Mouse (Mus musculus) limb, embryonic 10.5 days (tissue): ENCODE measurements around the gene Matk. TPM values are rescaled to one million over a fixed set of nuclear protein-coding genes. Genes with fewer than 3 reads are reported as not detected.

ENCODE experiments used
- DNase-seq: peaks from one replicate; pipeline ENCODE4 v3.0.0-alpha.2; 2017; ENCODE audit warnings: low spot score
- H3K27ac ChIP-seq: fragments of 300-500 bp; sonication (generic); 2 replicates; pipeline ENCODE4 v1.5.1; 2016; ENCODE audit warnings: mild to moderate bottlenecking
- H3K27me3 ChIP-seq: fragments of 300-500 bp; sonication (generic); 2 replicates; pipeline ENCODE4 v1.6.1; 2016; ENCODE audit warnings: low read depth, mild to moderate bottlenecking; ENCODE audit not compliant: poor library complexity, severe bottlenecking
- H3K36me3 ChIP-seq: fragments of 300-500 bp; sonication (generic); 2 replicates; pipeline ENCODE4 v1.6.1; 2016; ENCODE audit warnings: mild to moderate bottlenecking, moderate library complexity
- H3K4me1 ChIP-seq: fragments of 300-500 bp; sonication (generic); 2 replicates; pipeline ENCODE4 v1.6.1; 2016
- H3K4me3 ChIP-seq: fragments of 300-500 bp; sonication (generic); 2 replicates; pipeline ENCODE4 v1.5.1; 2016; ENCODE audit warnings: mild to moderate bottlenecking, moderate library complexity
- H3K9me3 ChIP-seq: fragments of 300-500 bp; sonication (generic); replicated peaks from 2 replicates; pipeline ENCODE4 v1.6.1; 2016; ENCODE audit warnings: mild to moderate bottlenecking
- WGBS: fragments of 180-500 bp; shearing (Covaris S2); methylation state at CpG from one replicate; pipeline ENCODE4 v1.1.7; 2016; 5-methylcytosine and 5-hydroxymethylcytosine counted together
- polyA plus RNA-seq: library from polyadenylated mRNA; unstranded; fragments of >200 nt; fragmentation: Nextera tagmentation; extraction: Ambion mirVana; gene quantifications from 2 replicates; pipeline ENCODE4 v1.2.1, GENCODE M21; 2016

Gene Matk
- polyA plus RNA-seq, 1 experiment from 2014 or later = 3.0 TPM

DNA sequence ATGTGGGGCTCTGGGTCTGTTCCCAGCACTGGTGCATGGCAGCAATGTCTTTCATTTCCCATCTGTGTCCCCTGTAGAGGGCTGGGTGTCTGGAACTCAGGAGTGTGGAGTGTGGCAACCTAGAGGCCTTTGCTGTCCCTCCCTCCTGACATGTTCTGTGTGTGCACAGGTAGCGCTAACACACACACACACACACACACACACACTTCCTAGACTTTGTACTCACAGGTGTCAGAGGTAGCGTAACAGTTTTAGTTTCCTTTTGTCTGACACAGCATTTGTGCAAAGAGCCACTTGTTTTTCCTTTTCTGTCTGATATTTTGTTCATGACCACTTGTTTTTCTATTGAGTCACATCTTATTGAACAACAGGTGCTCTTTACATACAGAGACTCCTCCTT lies 4.9 kb upstream of the Matk start:
- Histone ChIP-seq H3K4me3 (no peak overlapping the region), H3K27me3 (peaks cover 50% of the 10 kb centered on the region), H3K27ac (no peak overlapping the region), H3K36me3 (no peaks in the 10 kb centered on the region), H3K4me1 (peaks cover 23% of the 10 kb centered on the region), H3K9me3 (no peaks in the 10 kb centered on the region)
- 98% methylated on average over 2 of the region's 2 CpGs for WGBS
- no peak for DNase-seq

DNA sequence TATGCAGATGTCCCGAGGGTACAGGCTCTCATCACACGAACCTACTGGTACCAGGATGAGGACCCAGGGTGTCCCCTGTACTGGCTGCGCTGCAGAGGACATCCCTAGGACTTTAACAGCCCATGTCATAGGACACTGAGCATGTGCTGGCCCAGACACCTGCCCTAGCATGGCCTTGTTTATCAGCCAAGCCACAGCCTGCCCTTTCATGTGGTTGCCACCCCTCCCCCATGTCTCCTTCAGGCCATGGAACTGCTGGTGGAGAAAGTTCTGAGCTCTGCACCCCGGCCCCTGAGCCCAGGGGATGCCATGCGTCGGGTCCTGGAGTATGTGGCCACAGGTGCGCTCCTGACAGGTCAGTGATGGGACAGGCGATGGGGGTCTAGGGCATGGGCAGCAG lies 3.3 kb upstream of the Matk start:
- Histone ChIP-seq H3K9me3 (no peaks in the 10 kb centered on the region), H3K27ac (no peak overlapping the region), H3K4me3 (no peak overlapping the region), H3K27me3 (peaks cover 50% of the 10 kb centered on the region), H3K4me1 (peaks cover 26% of the 10 kb centered on the region), H3K36me3 (no peaks in the 10 kb centered on the region)
- no peak for DNase-seq
- 83% methylated on average over 8 of the region's 8 CpGs for WGBS

DNA sequence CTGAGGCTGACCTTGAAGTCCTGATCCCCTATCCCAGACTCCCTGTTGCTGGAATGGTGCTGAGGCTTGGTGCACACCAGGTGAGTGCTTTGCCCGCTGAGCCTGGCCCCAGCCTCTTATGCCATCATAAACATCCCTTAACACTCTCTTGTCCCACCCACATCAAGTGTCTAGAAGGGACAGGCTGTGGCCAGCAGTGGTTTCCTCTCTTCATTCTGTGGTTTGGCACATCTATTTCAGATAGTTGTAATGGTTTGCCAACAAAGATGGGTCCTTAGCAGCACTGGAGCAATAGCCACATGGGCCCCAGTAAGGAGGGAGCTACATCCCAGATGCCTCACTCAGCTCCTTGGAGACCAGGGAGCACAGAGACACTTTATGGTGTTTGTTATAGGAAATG lies 2.2 kb downstream of the Matk start:
- Histone ChIP-seq H3K4me1 (peaks cover 40% of the 10 kb centered on the region), H3K9me3 (no peaks in the 10 kb centered on the region), H3K27ac (no peak overlapping the region), H3K4me3 (no peak overlapping the region), H3K27me3 (peaks cover 96% of the 10 kb centered on the region), H3K36me3 (no peaks in the 10 kb centered on the region)
- WGBS = 70% methylated on average over 1 of the region's 1 CpGs
- DNase-seq = no peak

DNA sequence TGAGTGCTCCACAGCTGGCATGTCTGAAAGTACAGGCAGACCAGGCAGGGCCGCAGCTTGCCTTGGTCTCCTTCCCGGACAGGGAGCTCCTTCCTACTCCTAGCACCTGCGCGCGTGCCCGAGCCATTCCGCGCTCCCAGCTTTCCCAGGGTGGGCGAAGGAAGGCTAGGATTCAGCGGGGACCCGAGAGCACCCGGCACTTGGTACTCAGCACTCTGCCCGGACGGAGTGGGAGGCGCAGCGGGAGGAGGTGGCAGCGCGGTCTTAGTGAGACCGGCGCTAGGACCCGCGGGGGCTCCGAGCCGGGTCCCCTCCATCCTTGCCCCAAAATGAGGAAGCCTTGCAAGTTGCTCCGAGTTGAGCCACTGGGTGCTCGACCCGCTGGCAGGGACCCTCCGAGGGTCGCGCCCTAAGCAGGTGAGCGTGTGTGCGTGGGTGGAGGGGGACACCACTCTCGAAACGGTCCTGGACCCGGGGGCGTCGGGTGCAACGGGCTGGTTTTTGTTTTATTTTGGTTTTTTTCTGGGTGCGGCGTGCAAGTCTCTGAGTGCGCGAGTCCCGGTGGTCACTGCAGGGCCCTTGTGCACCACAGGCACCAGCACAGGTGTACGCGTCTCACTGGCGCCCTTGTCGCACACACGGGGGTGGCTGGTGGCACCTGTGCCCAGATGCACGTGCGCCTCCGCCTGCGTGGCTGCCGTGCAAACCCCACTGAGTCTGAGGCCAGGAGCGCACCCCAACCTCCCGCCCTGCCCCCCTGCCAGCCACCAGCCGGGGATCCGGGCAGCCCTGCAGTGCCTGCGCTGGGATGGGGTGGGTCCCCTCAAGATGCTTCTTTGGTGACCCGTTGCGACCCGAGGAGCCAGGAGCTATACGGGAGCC lies 4.7 kb downstream of the Matk start:
- Histone ChIP-seq H3K4me1 (peaks cover 34% of the 10 kb centered on the region), H3K36me3 (peaks cover 14% of the 10 kb centered on the region), H3K27me3 (peaks cover 88% of the 10 kb centered on the region), H3K4me3 (peak overlapping the region; percentile 51), H3K27ac (peak overlapping the region; percentile 39; the same call in 1 of the 2 replicates), H3K9me3 (no peaks in the 10 kb centered on the region)
- WGBS = 2% methylated on average over 62 of the region's 62 CpGs
- peak; percentile 63 for DNase-seq

DNA sequence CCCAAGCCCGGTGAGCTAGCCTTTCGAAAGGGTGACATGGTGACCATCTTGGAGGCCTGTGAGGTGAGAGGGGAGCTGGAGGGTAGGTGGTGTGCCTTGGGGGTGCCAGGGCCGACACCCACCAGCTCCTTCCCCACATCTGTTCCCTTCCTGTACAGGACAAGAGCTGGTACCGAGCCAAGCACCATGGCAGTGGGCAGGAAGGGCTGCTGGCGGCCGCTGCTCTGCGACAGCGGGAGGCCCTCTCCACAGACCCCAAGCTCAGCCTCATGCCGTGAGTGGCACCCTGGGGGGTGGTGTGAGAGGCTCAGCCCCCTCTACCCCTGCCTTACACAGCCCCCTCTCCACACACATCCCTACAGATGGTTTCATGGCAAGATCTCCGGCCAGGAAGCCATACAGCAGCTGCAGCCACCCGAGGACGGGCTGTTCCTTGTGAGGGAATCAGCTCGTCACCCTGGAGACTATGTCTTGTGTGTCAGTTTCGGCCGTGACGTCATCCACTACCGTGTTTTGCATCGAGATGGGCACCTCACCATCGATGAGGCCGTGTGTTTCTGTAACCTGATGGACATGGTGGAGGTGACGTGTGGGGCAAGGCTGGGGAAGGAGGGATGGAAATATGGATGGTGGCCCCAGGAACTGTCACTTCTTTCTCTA lies 6.6 kb downstream of the Matk start:
- Histone ChIP-seq H3K27ac (0 out of 2 replicates have a peak overlapping the region, but pooled peaks have one; percentile 10), H3K4me3 (no peak overlapping the region), H3K27me3 (peaks cover 68% of the 10 kb centered on the region), H3K9me3 (no peaks in the 10 kb centered on the region), H3K36me3 (peaks cover 33% of the 10 kb centered on the region), H3K4me1 (peaks cover 24% of the 10 kb centered on the region)
- WGBS = 50% methylated on average over 21 of the region's 21 CpGs
- no peak for DNase-seq

DNA sequence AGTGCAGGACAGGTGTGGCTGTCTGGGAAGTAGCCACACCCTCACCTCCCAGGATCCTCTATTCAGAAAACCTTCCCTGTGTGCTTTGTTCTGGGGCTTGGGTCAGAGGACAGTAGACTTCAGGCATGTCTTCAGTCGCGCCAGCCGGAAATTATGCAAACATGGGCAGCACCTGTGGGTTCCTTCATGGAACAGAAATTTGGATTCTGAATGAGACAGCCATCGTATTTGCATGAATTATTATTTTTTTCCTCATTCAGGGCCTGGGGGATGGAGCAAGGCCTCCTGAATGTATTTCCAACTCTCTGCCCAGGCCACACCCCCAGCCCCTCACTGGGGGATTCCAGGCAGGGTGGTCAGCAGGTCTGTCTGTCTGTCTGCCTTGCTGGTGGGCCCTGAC lies 8.3 kb downstream of the Matk start:
- Histone ChIP-seq H3K27ac (no peak overlapping the region), H3K9me3 (no peaks in the 10 kb centered on the region), H3K27me3 (peaks cover 52% of the 10 kb centered on the region), H3K36me3 (peaks cover 47% of the 10 kb centered on the region), H3K4me3 (no peak overlapping the region), H3K4me1 (peaks cover 34% of the 10 kb centered on the region)
- no peak for DNase-seq
- 91% methylated on average over 4 of the region's 4 CpGs for WGBS

DNA sequence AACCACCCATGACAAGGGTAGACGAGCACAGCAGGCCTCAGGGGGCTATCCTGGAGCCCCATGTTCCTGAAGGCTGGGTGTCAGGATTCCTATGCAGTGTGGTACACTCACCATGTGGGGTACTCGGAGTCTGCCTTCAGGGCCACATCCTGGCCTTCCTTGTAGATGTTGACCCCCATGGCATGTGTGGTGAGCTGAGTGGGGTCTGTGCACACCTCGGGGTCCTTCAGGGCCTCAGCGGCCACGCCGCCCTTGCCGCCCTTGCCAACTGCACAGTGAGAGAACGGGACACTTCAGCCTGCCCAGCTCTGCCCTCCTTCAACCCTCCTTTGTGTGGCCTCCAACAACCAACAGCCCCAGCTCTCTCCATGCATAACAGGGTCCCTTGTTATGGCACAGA lies 12.8 kb downstream of the Matk start:
- H3K9me3 ChIP-seq = no peaks in the 10 kb centered on the region
- DNase-seq = no peak
- peaks cover 60% of the 10 kb centered on the region for H3K36me3 ChIP-seq
- peaks cover 7% of the 10 kb centered on the region for H3K27me3 ChIP-seq
- peak overlapping the region; percentile 79 for H3K4me3 ChIP-seq
- H3K4me1 ChIP-seq = peaks cover 23% of the 10 kb centered on the region
- WGBS = 93% methylated on average over 8 of the region's 8 CpGs
- H3K27ac ChIP-seq = no peak overlapping the region

DNA sequence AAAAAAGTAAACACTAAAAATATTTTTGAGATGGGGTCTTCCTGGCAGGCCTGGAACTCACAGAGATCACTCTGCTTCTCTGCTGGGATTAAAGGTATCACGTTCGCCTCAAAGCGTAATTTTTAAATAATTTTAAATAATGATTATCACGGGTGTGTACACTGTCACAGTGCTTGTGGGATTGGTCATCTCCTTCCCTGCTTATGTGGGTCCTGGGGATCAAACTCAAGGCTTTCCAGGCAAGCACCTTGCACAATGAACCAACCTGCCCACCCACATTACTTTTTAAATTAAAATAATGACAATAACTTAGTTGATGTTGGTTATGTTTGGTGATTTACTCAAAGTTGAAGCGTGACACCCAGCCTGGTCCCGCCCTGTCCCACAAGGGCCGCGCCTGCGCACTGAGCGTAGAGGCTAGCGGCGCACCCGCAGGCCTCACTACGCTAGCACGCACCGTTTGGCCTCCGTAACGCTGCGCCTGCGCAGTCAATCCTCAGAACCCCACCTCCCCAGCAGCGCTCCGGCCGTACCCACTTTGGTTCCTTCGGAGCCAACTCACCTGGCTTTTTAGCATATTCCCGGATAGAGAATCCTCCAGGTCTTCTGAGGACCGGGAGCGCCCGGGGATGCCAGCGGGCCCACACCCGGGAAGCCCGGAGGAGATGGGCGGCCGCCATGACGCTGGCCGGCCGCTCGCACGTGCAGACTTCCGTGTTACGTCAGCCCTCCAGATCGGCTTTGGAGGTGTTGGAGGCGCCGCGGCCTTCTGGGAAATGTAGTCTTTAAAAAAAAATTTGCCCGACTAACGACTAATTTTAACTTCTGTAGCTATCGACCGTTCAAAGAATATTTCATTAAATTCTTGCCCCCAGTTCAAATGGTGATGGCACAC lies 13.7 kb downstream of the Matk start, which contains the start of the genes Mrpl54 and Apba3:
Mrpl54 (minus strand) TSS at position 724 of the 895 bp plus-strand sequence.
Apba3 (plus strand) TSS at position 750 of the 895 bp plus-strand sequence.
- Histone ChIP-seq H3K9me3 (no peaks in the 10 kb centered on the region), H3K36me3 (peaks cover 63% of the 10 kb centered on the region), H3K4me1 (peaks cover 23% of the 10 kb centered on the region), H3K4me3 (peak within 1 kb of the TSS; percentile 79), H3K27me3 (no peaks in the 10 kb centered on the region), H3K27ac (peak within 1 kb of the TSS; percentile 99)
- under 1% methylated on average over 48 of the region's 48 CpGs for WGBS
- DNase-seq = peak; percentile 98

DNA sequence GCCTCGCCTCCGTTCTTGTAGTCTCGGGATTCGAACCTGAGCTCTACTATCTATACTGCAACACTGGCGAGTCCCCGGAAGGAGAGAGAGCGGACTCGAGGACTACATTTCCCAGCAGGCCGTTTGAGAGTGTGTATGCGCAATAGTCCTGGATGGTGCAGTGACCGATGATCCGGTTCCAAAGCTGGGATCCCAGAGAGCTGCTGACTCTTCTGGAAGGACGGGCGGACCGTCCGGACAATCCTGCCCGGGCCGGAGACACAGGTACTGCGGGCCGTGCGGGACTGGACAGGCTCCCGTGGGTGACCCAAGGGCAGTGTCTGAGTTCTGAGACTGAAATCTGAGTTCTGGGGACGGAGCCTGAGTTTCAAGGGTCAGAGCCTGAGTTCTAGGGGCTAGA lies 15.3 kb downstream of the Matk start:
- 4% methylated on average over 23 of the region's 23 CpGs for WGBS
- DNase-seq = peak; percentile 75
- Histone ChIP-seq H3K9me3 (no peaks in the 10 kb centered on the region), H3K4me1 (peaks cover 26% of the 10 kb centered on the region), H3K27ac (peak overlapping the region; percentile 84), H3K4me3 (peak overlapping the region; percentile 75), H3K27me3 (no peaks in the 10 kb centered on the region), H3K36me3 (peaks cover 65% of the 10 kb centered on the region)

DNA sequence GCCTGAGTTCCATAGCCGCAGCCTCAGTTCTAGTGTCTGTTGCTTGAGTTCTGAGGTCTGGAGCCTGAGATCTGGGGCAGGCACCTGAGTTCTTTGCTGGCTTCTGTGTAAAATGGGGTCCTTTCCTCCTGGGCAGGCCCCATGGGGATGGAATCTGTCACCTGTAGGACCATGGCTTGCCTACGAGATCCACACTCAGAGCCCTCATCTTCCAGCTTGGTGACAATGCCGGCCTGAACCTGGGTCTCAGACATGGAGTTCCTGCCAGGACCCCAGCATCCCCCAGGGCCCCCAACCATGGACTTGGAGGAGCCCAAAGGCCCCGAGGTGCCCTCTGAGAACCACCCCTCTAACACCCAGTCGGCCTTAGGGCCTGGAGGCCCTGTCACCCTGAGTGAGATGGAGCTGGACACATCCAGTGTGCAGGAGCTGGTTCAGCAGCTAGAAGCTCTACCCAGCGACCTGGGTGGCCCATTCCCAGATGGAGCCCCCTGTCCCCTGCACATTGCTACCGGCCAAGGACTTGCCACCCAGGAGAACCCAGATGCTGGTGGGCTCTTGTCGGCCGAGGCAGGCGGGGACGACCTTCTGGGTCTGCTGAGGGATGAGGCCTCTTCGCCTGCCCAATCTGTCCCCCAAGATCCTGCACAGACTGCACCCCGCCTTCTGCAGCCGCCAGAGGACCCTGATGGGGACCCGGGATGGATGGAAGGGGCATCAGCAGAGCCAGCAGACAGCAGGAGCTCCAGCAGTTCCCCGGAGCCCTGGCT lies 16.1 kb downstream of the Matk start:
- Histone ChIP-seq H3K36me3 (peaks cover 65% of the 10 kb centered on the region), H3K4me3 (peak overlapping the region; percentile 75), H3K4me1 (peaks cover 26% of the 10 kb centered on the region), H3K9me3 (no peaks in the 10 kb centered on the region), H3K27me3 (no peaks in the 10 kb centered on the region), H3K27ac (peak overlapping the region; percentile 84)
- 83% methylated on average over 16 of the region's 16 CpGs for WGBS
- DNase-seq = no peak

DNA sequence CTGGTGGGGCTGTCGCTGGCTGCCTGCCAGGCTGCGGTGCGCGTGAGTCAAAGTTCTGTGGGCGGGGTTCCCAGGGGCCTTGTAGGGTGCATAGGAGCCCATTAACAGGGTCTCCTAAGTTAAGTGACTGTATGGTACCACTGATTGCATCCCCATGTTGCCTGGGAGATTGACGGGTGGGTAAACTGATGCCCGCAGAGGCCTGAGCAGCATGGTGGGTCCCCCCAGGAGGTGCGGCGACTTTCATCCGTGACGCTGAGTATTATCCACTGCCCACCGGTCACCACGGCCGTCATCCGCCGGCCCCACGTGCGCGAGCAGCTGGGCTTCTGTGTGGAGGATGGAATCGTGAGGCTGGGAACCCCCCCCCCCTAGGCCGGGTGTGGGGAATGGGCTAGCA lies 19.6 kb downstream of the Matk start:
- no peaks in the 10 kb centered on the region for H3K9me3 ChIP-seq
- peaks cover 16% of the 10 kb centered on the region for H3K4me1 ChIP-seq
- no peaks in the 10 kb centered on the region for H3K27me3 ChIP-seq
- WGBS = 95% methylated on average over 21 of the region's 21 CpGs
- H3K36me3 ChIP-seq = peaks cover 58% of the 10 kb centered on the region
- H3K4me3 ChIP-seq = no peak overlapping the region
- no peak for DNase-seq
- no peak overlapping the region for H3K27ac ChIP-seq

DNA sequence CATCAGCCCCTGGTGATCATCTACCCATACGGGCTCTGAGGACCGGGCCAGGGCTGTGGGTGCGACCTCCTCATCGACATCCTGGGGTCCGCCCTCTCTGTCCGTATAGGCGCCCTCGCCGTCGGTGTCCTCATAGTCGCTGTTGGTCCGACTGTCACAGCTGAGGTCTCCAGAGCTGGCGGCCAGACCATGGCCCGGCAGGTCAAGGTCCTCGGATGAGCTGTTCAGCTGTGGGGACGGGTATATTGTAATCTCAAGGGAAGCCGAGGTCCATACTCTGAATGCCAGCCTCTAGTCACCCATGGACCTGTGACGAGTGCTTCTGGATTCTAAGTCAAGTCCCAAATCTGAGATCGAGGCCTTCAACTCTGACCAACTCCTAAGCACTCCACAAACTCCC lies 21.1 kb downstream of the Matk start:
- Histone ChIP-seq H3K9me3 (no peaks in the 10 kb centered on the region), H3K36me3 (peaks cover 56% of the 10 kb centered on the region), H3K4me3 (no peak overlapping the region), H3K27me3 (peaks cover 5% of the 10 kb centered on the region; the same call in 1 of the 2 replicates), H3K4me1 (peaks cover 10% of the 10 kb centered on the region), H3K27ac (no peak overlapping the region)
- WGBS = 93% methylated on average over 19 of the region's 19 CpGs
- DNase-seq = no peak
